Mouse (Mus musculus): ENCODE measurements at regions not wholly inside any gene's neighbourhood (a gene's known extent, or its start where the extent isn't known, plus 50 kb on each side); places are given as distances from the start of the nearest gene placed in this dataset.

DNA sequence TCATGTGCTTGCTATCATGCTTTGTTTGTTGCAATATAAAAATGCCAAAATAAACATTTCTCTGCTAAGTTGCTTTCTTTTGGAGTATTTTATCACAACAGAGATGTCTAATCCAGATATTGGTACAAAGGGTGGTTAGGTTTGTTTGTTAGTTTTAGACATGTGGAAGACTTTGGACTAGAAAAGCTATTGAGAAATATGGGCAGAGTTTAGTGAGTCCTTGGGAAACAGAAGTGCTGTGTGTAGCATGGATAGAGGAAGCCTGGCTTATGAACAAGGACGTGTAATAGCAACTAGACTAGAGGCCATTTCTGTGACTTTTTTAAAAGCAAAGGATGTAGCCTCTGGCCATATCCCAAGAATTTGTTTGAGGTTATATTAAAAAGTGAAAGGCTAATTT, 416.4 kb downstream of the Zfp619 start:
- no peak for ATAC-seq (ENCODE audit: insufficient number of reproducible peaks, insufficient read depth, low FRiP score, low read depth)
- Histone ChIP-seq H3K9me3 (ENCODE audit: control insufficient read depth, low read depth, low read length) (no peaks in the 10 kb centered on the region), H3K4me1 (ENCODE audit: control insufficient read depth, insufficient read depth, low read length) (no peaks in the 10 kb centered on the region), H3K27ac (ENCODE audit: low read length) (no peak overlapping the region), H3K4me2 (replicated peaks; ENCODE audit: low read depth, low read length) (no peak overlapping the region), H3K36me3 (ENCODE audit: control insufficient read depth, insufficient read depth, low read length) (no peaks in the 10 kb centered on the region), H3K4me3 (ENCODE audit: low read depth, low read length) (no peak overlapping the region), H3K9ac (replicated peaks; ENCODE audit: low read depth, low read length) (no peak overlapping the region), H3K27me3 (ENCODE audit: control insufficient read depth, insufficient read depth, low read length) (no peaks in the 10 kb centered on the region)
- 81% methylated on average over 1 of the region's 1 CpGs for WGBS

DNA sequence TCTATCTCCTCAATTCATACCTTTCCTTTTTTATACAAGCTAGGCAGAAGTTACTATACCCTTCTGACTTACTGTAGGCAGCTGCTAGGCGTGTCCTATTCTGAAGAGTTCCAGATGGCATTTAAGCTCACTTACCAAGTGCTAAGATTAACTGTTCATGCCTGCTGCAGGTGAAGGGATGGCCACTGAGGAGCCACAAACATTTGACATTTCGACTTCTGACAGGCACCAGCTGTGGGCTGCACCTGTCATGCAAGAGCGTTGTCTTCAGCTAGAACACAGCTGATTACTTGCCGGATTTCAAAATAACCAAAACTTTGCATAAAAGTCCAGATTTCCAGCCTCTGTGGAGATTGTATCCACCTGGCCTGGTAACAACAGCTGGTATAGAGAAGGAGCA, 419.7 kb downstream of the Zfp619 start:
- Histone ChIP-seq H3K4me1 (ENCODE audit: control insufficient read depth, insufficient read depth, low read length) (no peaks in the 10 kb centered on the region), H3K4me2 (replicated peaks; ENCODE audit: low read depth, low read length) (no peak overlapping the region), H3K27me3 (ENCODE audit: control insufficient read depth, insufficient read depth, low read length) (no peaks in the 10 kb centered on the region), H3K36me3 (ENCODE audit: control insufficient read depth, insufficient read depth, low read length) (no peaks in the 10 kb centered on the region), H3K4me3 (ENCODE audit: low read depth, low read length) (no peak overlapping the region), H3K9ac (replicated peaks; ENCODE audit: low read depth, low read length) (no peak overlapping the region), H3K27ac (ENCODE audit: low read length) (no peak overlapping the region), H3K9me3 (ENCODE audit: control insufficient read depth, low read depth, low read length) (no peaks in the 10 kb centered on the region)
- no peak for ATAC-seq (ENCODE audit: insufficient number of reproducible peaks, insufficient read depth, low FRiP score, low read depth)
- WGBS: 57% methylated on average over 4 of the region's 4 CpGs

DNA sequence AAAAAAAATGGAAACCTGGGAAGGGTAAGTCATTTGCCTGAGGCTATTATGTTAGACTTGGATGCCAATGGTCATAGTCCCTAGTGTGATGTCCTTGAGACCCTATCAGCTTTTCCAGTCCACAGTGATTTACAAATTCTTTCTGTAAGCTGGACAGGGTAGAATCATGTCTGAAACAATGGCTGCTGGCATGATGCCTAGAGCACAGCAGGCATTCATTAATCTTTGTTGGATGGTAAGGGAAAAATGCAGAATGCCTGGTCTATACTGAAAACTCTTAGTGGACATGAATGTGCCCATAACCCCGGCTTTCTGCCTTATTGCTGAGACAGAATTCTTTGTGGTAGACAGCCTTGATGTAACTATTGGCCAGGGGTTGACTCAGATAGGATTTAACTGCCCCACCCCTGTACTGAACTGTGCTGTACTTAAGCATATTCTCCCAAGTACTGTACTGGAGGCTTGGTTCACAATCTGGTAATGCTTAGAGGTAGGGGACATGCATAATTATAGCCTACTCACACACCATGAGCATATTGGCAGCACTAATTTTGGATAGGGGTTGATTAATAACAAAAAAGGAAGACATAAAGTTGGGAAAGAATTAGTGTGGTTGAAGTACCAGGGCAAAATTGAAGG, 424.8 kb downstream of the Zfp619 start:
- no peak overlapping the region for H3K27ac ChIP-seq (ENCODE audit: low read length)
- H3K4me3 ChIP-seq (ENCODE audit: low read depth, low read length): no peak overlapping the region
- no peaks in the 10 kb centered on the region for H3K4me1 ChIP-seq (ENCODE audit: control insufficient read depth, insufficient read depth, low read length)
- H3K9me3 ChIP-seq (ENCODE audit: control insufficient read depth, low read depth, low read length): no peaks in the 10 kb centered on the region
- no peak overlapping the region for H3K9ac ChIP-seq (replicated peaks; ENCODE audit: low read depth, low read length)
- WGBS: 55% methylated on average over 1 of the region's 1 CpGs
- no peaks in the 10 kb centered on the region for H3K27me3 ChIP-seq (ENCODE audit: control insufficient read depth, insufficient read depth, low read length)
- ATAC-seq (ENCODE audit: insufficient number of reproducible peaks, insufficient read depth, low FRiP score, low read depth): no peak
- H3K4me2 ChIP-seq (replicated peaks; ENCODE audit: low read depth, low read length): no peak overlapping the region
- H3K36me3 ChIP-seq (ENCODE audit: control insufficient read depth, insufficient read depth, low read length): no peaks in the 10 kb centered on the region

DNA sequence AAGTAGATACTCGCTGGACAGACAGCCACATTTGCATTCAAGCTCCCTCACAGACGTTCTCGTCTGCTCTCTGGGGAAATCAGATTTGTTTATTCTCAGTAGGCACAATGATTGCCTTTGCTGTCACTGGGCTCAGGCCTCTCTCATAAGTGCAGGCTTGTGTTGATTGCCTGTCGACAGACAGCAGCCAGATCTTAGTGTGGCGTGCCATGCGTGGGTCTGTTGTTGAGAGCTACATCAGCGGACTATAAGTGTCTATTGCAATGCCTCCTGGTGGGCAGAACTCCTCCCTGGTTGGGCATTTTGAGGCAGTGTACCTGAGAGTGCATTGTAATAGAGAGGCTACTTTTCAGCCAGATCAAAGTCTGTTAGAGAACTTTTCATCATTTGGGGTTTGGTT, 436.5 kb downstream of the Zfp619 start:
- H3K36me3 ChIP-seq (ENCODE audit: control insufficient read depth, insufficient read depth, low read length): no peaks in the 10 kb centered on the region
- no peak overlapping the region for H3K9ac ChIP-seq (replicated peaks; ENCODE audit: low read depth, low read length)
- WGBS: 28% methylated on average over 7 of the region's 7 CpGs
- ATAC-seq (ENCODE audit: insufficient number of reproducible peaks, insufficient read depth, low FRiP score, low read depth): no peak
- H3K9me3 ChIP-seq (ENCODE audit: control insufficient read depth, low read depth, low read length): no peaks in the 10 kb centered on the region
- H3K27ac ChIP-seq (ENCODE audit: low read length): no peak overlapping the region
- H3K27me3 ChIP-seq (ENCODE audit: control insufficient read depth, insufficient read depth, low read length): no peaks in the 10 kb centered on the region
- no peak overlapping the region for H3K4me3 ChIP-seq (ENCODE audit: low read depth, low read length)
- no peak overlapping the region for H3K4me2 ChIP-seq (replicated peaks; ENCODE audit: low read depth, low read length)
- no peaks in the 10 kb centered on the region for H3K4me1 ChIP-seq (ENCODE audit: control insufficient read depth, insufficient read depth, low read length)

DNA sequence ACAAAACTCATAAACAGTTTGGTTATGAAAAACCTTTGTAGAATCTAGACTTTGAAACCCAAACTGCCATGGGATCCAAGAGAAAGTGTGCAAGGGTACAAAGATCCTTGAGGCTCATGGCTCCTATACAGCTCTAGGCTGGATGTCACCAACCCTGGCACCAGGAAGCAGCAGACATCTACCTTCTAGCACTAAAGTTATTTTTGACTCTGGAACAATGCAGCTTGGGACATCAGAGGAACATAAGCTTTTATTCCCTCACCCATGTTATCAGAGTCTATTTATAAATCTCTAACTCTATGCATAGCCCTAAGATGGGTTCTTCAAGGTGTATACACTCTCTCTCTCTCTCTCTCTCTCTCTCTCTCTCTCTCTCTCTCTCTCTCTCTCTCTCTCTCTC, 437.4 kb downstream of the Zfp619 start:
- no peaks in the 10 kb centered on the region for H3K4me1 ChIP-seq (ENCODE audit: control insufficient read depth, insufficient read depth, low read length)
- ATAC-seq (ENCODE audit: insufficient number of reproducible peaks, insufficient read depth, low FRiP score, low read depth): no peak
- no peak overlapping the region for H3K9ac ChIP-seq (replicated peaks; ENCODE audit: low read depth, low read length)

DNA sequence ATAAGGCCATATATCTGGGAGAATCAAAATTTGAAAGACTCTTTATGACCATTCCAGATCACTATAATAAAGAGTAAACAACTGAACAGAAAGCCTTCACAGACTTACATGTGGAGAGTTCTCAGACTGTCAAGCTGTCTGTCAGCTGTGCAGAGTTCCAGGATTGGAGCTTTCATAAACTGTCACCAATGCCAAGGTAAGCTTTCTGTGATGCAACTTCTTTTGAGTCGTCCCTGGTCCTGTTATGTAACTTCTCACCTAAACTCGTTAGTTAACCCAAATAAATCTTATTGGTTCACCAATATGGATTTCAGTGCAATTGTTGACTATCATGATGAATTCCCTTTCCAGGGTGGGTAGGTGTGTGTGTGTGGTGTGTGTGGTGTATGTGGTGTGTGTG, 460.6 kb downstream of the Zfp619 start:
- H3K4me2 ChIP-seq (replicated peaks; ENCODE audit: low read depth, low read length): no peak overlapping the region
- H3K4me3 ChIP-seq (ENCODE audit: low read depth, low read length): no peak overlapping the region
- H3K27me3 ChIP-seq (ENCODE audit: control insufficient read depth, insufficient read depth, low read length): no peaks in the 10 kb centered on the region
- H3K27ac ChIP-seq (ENCODE audit: low read length): no peak overlapping the region
- ATAC-seq (ENCODE audit: insufficient number of reproducible peaks, insufficient read depth, low FRiP score, low read depth): no peak
- WGBS: 67% methylated on average over 2 of the region's 2 CpGs
- no peaks in the 10 kb centered on the region for H3K9me3 ChIP-seq (ENCODE audit: control insufficient read depth, low read depth, low read length)
- H3K4me1 ChIP-seq (ENCODE audit: control insufficient read depth, insufficient read depth, low read length): no peaks in the 10 kb centered on the region
- H3K9ac ChIP-seq (replicated peaks; ENCODE audit: low read depth, low read length): no peak overlapping the region
- H3K36me3 ChIP-seq (ENCODE audit: control insufficient read depth, insufficient read depth, low read length): no peaks in the 10 kb centered on the region

More for the DNA sequence above, 437.4 kb downstream of the Zfp619 start:
- H3K36me3 ChIP-seq (ENCODE audit: control insufficient read depth, insufficient read depth, low read length): no peaks in the 10 kb centered on the region
- H3K27me3 ChIP-seq (ENCODE audit: control insufficient read depth, insufficient read depth, low read length): no peaks in the 10 kb centered on the region
- no peak overlapping the region for H3K27ac ChIP-seq (ENCODE audit: low read length)
- H3K4me2 ChIP-seq (replicated peaks; ENCODE audit: low read depth, low read length): no peak overlapping the region
- no peak overlapping the region for H3K4me3 ChIP-seq (ENCODE audit: low read depth, low read length)
- no peaks in the 10 kb centered on the region for H3K9me3 ChIP-seq (ENCODE audit: control insufficient read depth, low read depth, low read length)

DNA sequence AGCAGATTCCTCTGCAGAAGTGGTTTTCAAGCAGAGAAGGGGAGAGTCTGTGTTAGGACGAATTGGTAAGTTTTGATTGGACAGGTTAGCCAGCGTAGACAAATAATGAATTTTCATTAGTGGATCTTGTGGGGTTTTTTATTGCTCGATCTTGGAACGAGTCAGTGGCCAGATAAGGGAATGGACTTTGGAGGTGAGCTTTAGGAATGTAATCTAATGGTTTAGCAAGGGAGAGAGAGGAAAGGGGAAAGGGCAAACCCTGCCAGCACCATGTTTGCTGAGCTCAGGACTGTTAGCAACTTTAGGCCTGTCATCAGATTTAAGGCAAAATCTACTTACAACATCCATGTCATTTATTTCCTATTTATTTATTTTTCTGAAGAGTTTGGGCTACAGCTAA, 464.1 kb downstream of the Zfp619 start:
- Histone ChIP-seq H3K27me3 (ENCODE audit: control insufficient read depth, insufficient read depth, low read length) (no peaks in the 10 kb centered on the region), H3K27ac (ENCODE audit: low read length) (no peak overlapping the region), H3K4me1 (ENCODE audit: control insufficient read depth, insufficient read depth, low read length) (no peaks in the 10 kb centered on the region), H3K4me2 (replicated peaks; ENCODE audit: low read depth, low read length) (no peak overlapping the region), H3K36me3 (ENCODE audit: control insufficient read depth, insufficient read depth, low read length) (no peaks in the 10 kb centered on the region), H3K4me3 (ENCODE audit: low read depth, low read length) (no peak overlapping the region), H3K9ac (replicated peaks; ENCODE audit: low read depth, low read length) (no peak overlapping the region), H3K9me3 (ENCODE audit: control insufficient read depth, low read depth, low read length) (no peaks in the 10 kb centered on the region)
- ATAC-seq (ENCODE audit: insufficient number of reproducible peaks, insufficient read depth, low FRiP score, low read depth): no peak
- 75% methylated on average over 4 of the region's 4 CpGs for WGBS

Measured in stomach, embryonic 14.5 days (tissue).